In the genomic region with DNA sequence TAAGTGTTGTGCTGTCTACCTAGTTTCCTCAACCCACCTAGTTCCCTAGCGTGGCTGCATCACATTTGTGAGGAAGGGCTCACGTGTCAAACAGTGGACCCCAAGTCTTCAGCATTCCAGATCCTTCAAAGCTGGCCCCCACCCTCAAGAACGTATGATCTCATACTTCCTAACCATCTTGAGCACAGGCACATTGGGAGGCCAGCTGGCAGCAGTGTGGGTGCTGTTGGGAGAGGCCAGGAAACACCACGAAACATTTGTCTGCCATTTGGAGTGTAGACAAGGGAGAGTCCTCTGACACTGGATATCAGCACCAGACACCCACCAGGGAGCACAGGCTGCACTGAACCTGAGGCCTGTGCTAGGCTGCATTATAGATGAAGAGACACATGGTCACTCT, we compare ENCODE assay signal across 11 mouse cellular contexts.
"Had no signal": no experiment of that assay in that cellular context is flagged by ENCODE, and none has a peak within 500 bp of the region (broad histone marks: within the 10 kb centered on the region; RNA-seq: fewer than 3 reads in every experiment).

No protein-coding gene starts in this region.

- H3K9me3 ChIP-seq: kidney, embryonic 15.5 days; limb, embryonic 13.5 days; neural tube, embryonic 12.5 days had no signal

- H3K27me3 ChIP-seq: kidney, embryonic 15.5 days; neural tube, embryonic 12.5 days had no signal

- DNase-seq: kidney, adult 2 months; kidney, postnatal 14 days; left cerebral cortex, postnatal 4 days; lung, adult 18-20 months; midbrain, embryonic 14.5 days; thymus, postnatal 4 days had no signal

- H3K36me3 ChIP-seq: kidney, embryonic 15.5 days; limb, embryonic 13.5 days; neural tube, embryonic 12.5 days had no signal

- H3K4me2 ChIP-seq: kidney, embryonic 15.5 days; limb, embryonic 13.5 days; neural tube, embryonic 12.5 days had no signal

- H3K27ac ChIP-seq: kidney, embryonic 15.5 days; limb, embryonic 13.5 days; liver, embryonic 14.5 days; neural tube, embryonic 12.5 days; stomach, postnatal 0 days had no signal

- H3K9ac ChIP-seq: kidney, embryonic 15.5 days; limb, embryonic 13.5 days; liver, embryonic 14.5 days; neural tube, embryonic 12.5 days had no signal

- H3K4me3 ChIP-seq: kidney, embryonic 15.5 days; limb, embryonic 13.5 days; neural tube, embryonic 12.5 days had no signal

- H3K4me1 ChIP-seq: kidney, embryonic 15.5 days; limb, embryonic 13.5 days had no signal
